Mouse (Mus musculus) bone marrow macrophage, adult 2 months (primary cell): Measurements from ENCODE around the gene Cstb.

Experiments used
- CTCF ChIP-seq: IDR thresholded peaks from 2 replicates; pipeline ENCODE4 v1.5.1; 2012; ENCODE audit warnings: low read depth, mild to moderate bottlenecking, low read length, moderate library complexity
- POLR2A ChIP-seq: IDR thresholded peaks from 2 replicates; pipeline ENCODE4 v1.6.1; 2012; ENCODE audit warnings: mild to moderate bottlenecking, low read depth, low read length, borderline replicate concordance

- TF ChIP-seq CTCF (no peak; the same call in 1 of the 2 replicates), POLR2A (no peak)
These were observed 12.3 kb upstream of the Cstb start for GRCm38 (mm10) chr10:78413152-78413520.
